Mouse (Mus musculus) lung, adult 2 months (tissue): ENCODE data around the gene Slc25a48.

Source experiments
- CTCF ChIP-seq: fragments of 200-500 bp; IDR thresholded peaks from 2 replicates; pipeline ENCODE4 v1.5.1; 2011; ENCODE audit warnings: mild to moderate bottlenecking, low read length, control low read depth; ENCODE audit not compliant: insufficient read depth
- POLR2A ChIP-seq: fragments of 200-500 bp; IDR thresholded peaks from 2 replicates; pipeline ENCODE4 v1.6.1; 2011; ENCODE audit warnings: low read depth, mild to moderate bottlenecking, control low read depth, low read length, borderline replicate concordance; ENCODE audit errors: extremely low read depth

GRCm38 (mm10) chr13:56476790-56477189 is 38.6 kb downstream of the Slc25a48 start:
- TF ChIP-seq POLR2A, result no peak
- TF ChIP-seq CTCF, result no peak
